Mouse (Mus musculus): Measurements from ENCODE around the gene Bloc1s3.

DNA sequence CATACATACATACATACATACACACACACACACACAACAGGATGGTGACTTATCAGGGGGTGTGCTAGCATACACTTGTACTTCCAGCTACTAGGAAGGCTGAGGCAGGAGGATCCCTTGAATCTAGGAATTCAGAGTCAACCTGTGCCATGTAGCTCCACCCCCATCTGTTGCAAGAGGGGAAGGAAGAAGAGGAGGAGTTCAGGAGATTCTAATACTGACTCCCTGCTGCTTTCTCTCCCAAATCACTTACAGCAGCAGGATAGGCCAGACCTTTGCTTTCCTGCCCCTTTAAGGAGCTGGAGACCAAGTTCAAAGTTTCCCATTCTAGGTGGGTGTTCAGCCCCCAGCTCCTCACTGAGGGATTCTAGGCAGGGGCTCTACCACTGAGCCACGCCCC lies 22.7 kb downstream of the Bloc1s3 start:
- TF ChIP-seq MYOG (IDR thresholded peaks at IDR 0.05; ENCODE audit: control insufficient read depth in 1 of 3, insufficient read depth in 1 of 3, insufficient read length in 2 of 3, low read depth in 2 of 3) = no peak
- TF ChIP-seq POLR2A (IDR thresholded peaks at IDR 0.05; ENCODE audit: insufficient read length, low read depth) = no peak
- TF ChIP-seq TCF12 (IDR thresholded peaks at IDR 0.05; ENCODE audit: insufficient read depth, poor library complexity, severe bottlenecking) = no peak
- TF ChIP-seq E2F4 (IDR thresholded peaks at IDR 0.05; ENCODE audit: insufficient read depth) = no peak
- no peak for TF ChIP-seq USF1 (IDR thresholded peaks at IDR 0.05; ENCODE audit: low read depth)
- no peak for TF ChIP-seq SRF (IDR thresholded peaks at IDR 0.05; ENCODE audit: control insufficient read depth, insufficient read length, low read depth)
- no peak for TF ChIP-seq POLR2AphosphoS2 (IDR thresholded peaks at IDR 0.05; ENCODE audit: insufficient read length, low read depth)
